Mouse (Mus musculus) frontal cortex, postnatal 10 days (tissue): ENCODE measurements around the gene Dscam.

Experiments used
- DNase-seq, 2 experiments: peaks; one replicate each; pipeline ENCODE4 v3.0.0; 2022; ENCODE audit warnings: low spot score in 2 of 2, mixed read lengths in 1 of 2

The Dscam gene

GRCm38 (mm10) chr16:96659275-96659674 lies 511.3 kb downstream of the Dscam start:
- no peak for DNase-seq

- no peak for DNase-seq
Observed at GRCm38 (mm10) chr16:96655548-96655947, 515.0 kb downstream of the Dscam start.

DNA sequence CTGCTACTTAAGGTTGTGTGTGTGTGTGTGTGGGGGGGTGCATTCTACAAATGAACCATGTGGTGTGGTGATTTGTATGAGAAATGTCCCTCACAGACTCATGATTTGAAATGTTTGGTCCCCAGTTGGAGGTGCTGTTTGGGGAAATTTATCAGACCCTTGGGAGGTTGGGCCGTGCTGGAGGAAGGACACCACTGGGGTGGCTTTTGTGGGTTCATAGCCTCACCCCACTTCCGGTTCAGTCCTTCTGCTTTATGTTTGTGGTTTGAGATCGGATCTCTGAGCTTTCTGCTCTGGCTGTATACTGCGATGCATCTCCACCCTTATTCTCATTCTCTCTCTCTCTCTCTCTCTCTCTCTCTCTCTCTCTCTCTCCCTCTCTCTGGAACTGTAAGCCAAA lies 516.5 kb downstream of the Dscam start:
- DNase-seq, result no peak

DNA sequence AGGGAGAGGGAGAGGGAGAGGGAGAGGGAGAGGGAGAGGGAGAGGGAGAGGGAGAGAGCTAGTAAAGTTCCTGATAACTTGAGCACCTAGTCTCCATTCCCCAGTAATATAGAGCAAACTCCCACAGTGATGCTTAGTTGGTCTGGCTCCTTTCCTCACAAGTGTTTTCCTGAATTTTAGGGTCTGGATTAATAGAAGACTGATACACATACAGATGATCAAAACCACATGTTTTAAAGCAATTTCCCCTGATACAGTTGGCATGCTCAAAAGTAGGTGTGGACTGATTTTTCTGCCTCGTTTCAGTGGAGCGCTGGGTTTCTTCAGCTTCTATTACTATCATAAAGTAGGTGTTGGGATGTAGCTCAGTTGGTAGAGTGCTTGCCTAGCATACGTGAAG lies 519.1 kb downstream of the Dscam start:
- DNase-seq, result no peak

DNA sequence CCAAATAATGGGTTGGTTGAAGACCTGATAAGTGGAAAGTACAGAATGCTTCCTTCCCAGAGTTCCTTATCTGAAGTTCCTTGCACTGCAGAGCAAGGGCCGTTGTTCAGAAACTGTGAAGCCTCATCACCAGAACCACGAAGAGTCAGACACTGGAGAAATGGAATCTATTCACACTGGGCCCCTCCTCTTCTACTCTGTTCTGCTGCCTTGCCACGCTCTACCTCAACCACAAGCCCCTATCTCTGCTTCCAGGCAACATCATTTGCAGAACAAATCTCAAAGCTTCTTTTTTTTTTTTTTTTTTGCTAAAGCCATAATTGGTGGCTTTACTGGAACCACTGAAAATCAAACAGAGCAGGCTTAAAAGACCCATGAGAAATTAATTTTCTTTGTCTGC lies 530.5 kb downstream of the Dscam start:
- no peak for DNase-seq

- DNase-seq, result no peak
Observed at GRCm38 (mm10) chr16:96635916-96636315, 534.6 kb downstream of the Dscam start.

DNA sequence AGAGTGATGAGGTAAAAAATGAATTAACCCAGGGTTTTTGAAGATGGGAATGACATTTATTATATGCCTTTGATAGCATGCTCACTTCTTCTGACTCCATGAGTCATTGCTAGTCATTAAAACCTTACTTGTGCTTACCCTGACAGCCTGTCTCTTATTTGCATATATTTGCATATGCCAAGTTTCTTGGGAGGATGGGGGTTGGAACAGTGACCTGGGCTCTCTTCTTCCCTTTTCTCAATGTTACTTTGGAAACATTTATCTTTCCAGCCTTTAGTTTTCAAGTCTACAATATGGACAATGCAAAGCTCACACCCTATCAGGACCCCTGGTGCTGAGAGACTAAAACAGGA lies 535.8 kb downstream of the Dscam start:
- DNase-seq, result no peak

- no peak for DNase-seq
Observed at GRCm38 (mm10) chr16:96634097-96634790, 536.3 kb downstream of the Dscam start.

- DNase-seq, result no peak
Observed at GRCm38 (mm10) chr16:96630241-96630640, 540.3 kb downstream of the Dscam start.

- no peak for DNase-seq
Observed at GRCm38 (mm10) chr16:96629623-96630022, 540.9 kb downstream of the Dscam start.

DNA sequence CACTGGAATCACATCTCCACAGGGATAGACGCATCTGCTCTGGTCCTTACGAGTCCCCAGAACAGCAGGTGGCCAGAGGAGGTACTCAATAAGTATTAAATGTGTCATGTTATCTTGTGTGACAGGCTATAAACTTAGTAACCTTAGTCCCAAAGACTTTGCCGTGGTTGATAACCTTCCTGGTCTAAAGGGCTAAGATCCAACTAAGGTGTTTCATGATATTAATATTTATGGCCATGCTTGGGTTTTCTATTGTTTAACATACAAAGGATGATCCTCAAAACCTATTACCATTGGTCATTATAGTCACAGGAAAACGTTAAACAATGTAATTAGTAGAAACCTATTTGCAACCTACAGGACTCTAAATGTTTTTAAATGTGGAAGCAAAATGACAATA lies 545.1 kb downstream of the Dscam start:
- DNase-seq, result no peak

- no peak for DNase-seq
Observed at GRCm38 (mm10) chr16:96624570-96625411, 545.8 kb downstream of the Dscam start.

GRCm38 (mm10) chr16:96620861-96621260 lies 549.7 kb downstream of the Dscam start:
- DNase-seq, result no peak

DNA sequence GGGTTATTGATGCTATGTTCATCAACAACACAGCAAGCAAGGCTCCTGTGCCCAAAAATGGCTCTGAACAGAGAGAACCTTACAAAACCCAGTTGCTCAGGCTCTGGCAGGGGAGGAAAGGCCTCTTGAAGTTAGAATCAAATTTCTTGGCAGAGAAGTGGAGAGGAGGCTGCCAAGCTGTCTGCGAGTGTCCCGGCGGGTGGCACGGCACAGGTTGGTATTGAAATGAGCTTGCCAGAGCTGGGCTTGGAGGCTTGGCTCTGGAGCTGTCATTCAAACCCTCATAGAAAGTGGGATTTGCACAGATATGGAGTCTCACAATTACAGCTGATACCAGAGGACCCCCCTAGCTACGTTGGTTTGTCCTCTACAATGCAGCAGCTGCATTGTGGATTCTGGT lies 550.1 kb downstream of the Dscam start:
- DNase-seq, result peak; percentile 23 to 29

DNA sequence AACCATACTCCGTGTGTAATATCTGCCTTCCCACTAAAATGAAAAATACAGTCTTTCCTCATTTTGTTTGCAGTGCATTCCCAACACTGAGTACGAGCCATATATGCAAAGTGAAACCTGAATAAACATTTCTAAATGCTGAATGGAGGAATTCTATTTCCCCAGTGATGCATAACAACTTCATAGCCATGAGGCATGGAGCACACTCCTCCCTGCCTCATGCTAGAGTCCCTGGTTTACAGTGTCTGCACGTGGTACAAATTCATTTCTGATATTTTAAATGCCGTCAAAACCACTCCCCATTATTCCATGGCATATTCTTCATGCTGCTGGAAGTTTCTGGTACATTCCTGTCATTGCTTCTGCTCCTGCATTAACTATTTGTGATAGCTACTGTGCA lies 552.8 kb downstream of the Dscam start:
- DNase-seq, result no peak

DNA sequence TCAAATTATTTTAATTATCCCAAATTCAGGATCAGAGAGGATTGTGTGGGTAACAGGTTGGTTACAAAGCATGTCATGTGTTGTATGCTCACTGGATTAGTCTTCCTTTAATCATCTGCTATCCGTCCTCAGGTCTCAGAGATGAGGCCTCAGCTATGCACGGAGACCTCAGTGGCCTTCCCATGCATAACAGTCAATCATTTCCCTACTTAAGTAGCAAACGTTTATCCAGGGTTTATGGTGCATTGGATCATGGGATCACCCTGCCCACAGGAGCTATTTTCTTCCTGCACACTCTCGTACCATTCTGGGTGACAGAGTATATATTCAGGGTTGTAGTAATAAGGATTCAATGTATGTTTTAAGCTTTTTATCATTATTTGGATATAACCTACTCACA lies 557.3 kb downstream of the Dscam start:
- no peak for DNase-seq

DNA sequence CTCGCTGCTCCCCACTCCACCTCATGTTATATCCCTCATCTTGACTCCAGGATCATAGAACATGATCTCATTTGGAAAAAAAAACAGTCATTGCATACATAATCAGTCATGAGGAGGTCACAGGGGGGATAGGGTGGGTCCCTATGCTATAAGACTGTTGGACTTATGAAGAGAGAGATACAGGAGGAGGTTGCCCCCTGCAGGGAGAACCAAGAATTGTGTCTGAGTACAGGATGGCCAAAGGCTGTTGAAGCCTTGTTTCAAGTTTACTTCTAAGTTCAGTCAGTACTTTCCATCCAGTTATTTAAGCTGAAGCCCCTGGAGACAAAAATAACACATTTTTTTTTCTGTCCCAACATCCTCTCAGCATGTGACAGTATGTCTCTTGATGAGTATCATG lies 559.7 kb downstream of the Dscam start:
- DNase-seq, result peak; percentile 20 to 48

DNA sequence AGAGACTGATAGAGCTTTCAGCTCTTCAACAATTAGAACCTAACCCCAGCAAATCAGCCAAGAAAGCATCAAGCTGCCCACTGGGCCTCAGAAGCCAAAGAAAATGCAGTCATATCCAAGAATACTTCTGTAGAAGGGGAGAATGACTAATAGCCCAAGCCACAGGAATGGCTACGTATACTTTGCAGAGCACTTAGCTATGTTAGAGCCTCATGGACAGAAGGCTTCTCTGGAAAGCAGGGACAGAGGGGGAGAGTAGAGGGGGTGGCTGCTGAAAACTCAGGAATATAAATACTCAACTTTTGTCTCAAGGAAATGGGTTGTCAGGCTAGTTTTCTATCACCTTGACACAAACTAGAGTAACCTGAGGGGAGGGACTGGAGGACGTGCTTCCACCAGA lies 568.3 kb downstream of the Dscam start:
- DNase-seq, result no peak

DNA sequence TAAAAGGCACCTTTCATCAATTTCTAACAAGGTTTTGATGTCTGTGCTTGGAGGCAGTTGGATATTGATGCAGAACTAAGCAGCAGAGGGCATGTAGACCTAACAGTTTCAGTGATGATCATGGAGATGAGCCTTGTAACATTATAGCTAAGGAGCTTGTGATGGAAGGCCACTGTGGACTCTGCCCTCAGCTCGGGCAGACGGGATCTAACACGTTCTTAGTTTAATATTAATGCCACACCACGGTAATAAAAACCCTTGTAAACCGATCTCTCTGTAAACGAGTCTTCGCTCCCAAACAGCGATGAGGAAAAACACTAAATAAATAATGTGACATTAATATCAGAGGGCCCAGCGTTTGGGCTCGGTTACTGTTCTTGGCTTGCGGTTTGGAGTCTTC lies 569.8 kb downstream of the Dscam start:
- DNase-seq, result no peak

DNA sequence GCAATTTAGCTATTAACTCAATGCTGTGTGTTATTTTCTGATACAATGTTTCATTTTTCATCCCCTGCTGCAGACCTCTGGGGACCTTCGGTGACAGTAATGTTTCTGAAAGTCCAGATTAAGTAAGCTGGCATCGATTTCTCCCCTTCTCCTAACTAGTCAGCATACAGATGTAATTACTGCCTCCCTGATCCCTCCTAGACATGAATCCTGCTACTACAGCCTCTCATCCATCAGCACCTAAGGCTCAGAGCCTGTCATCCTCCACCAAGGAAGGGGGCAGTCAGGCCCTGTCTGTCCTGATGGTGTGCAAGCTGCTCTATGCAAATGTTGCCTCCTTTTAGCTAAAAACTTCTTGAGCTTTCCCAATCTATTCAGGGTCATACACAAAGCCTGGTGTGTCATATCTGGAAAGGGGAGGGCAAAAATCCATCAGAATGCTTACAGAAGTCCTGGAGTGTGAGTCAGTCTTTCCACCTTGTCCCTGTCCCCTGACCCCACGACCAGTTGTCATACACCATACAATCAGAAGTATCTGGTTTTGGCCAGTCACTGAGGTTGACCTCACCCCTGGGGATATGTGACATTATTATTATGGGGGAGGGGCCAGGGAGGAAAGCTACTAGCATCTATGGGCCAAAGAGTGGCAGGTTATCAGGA lies 571.0 kb downstream of the Dscam start:
- no peak for DNase-seq

- DNase-seq, result no peak
Observed at GRCm38 (mm10) chr16:96575841-96576240, 594.7 kb downstream of the Dscam start.

GRCm38 (mm10) chr16:96567428-96567827 lies 603.1 kb downstream of the Dscam start:
- no peak for DNase-seq
